Mouse (Mus musculus) hindbrain, embryonic 16.5 days (tissue): ENCODE data around the gene Hsd3b1. TPM values are rescaled to one million over a fixed set of nuclear protein-coding genes. Genes with fewer than 3 reads are reported as not detected.
"Not testable (repeated sequence)": the region's sequence is repeated elsewhere in the genome, so short reads cannot be mapped to it uniquely, and the experiment has no call there.

Source experiments
- ATAC-seq: fragments of 200-750 bp; cut with Nextera tagmentation; 2 replicates; pipeline ENCODE4 v1.8.0; 2017; ENCODE audit warnings: moderate TSS enrichment, moderate library complexity
- H3K27ac ChIP-seq: fragments of 300-500 bp; sonication (generic); 2 replicates; pipeline ENCODE4 v1.5.1; 2014; ENCODE audit warnings: low read depth, mild to moderate bottlenecking, control low read depth, low read length, moderate library complexity
- H3K27me3 ChIP-seq: fragments of 300-500 bp; sonication (generic); replicated peaks from 2 replicates; pipeline ENCODE4 v1.6.1; 2014; ENCODE audit warnings: low read length; ENCODE audit not compliant: control insufficient read depth, insufficient read depth
- H3K36me3 ChIP-seq: fragments of 300-500 bp; sonication (generic); 2 replicates; pipeline ENCODE4 v1.6.1; 2014; ENCODE audit warnings: mild to moderate bottlenecking, low read length, moderate library complexity, mixed read lengths; ENCODE audit not compliant: control insufficient read depth, insufficient read depth
- H3K4me1 ChIP-seq: fragments of 300-500 bp; sonication (generic); 2 replicates; pipeline ENCODE4 v1.6.1; 2014; ENCODE audit warnings: low read depth, low read length; ENCODE audit not compliant: control insufficient read depth, insufficient read depth
- H3K4me2 ChIP-seq: fragments of 300-500 bp; sonication (generic); 2 replicates; pipeline ENCODE4 v1.6.1; 2014; ENCODE audit warnings: mild to moderate bottlenecking, low read length, control low read depth, moderate library complexity
- H3K4me3 ChIP-seq: fragments of 300-500 bp; sonication (generic); 2 replicates; pipeline ENCODE4 v1.5.1; 2014; ENCODE audit warnings: mild to moderate bottlenecking, low read length, control low read depth, moderate library complexity
- H3K9ac ChIP-seq: fragments of 300-500 bp; sonication (generic); 2 replicates; pipeline ENCODE4 v1.6.1; 2014; ENCODE audit warnings: low read depth, mild to moderate bottlenecking, control low read depth, low read length, moderate library complexity
- H3K9me3 ChIP-seq: fragments of 300-500 bp; sonication (generic); 2 replicates; pipeline ENCODE4 v1.6.1; 2014; ENCODE audit warnings: mild to moderate bottlenecking, low read length, moderate library complexity; ENCODE audit not compliant: control insufficient read depth
- WGBS: fragments of 180-500 bp; shearing (Covaris S2); extraction: QIAGEN DNeasy Blood & Tissue Kit; methylation state at CpG from one replicate; pipeline ENCODE4 v1.1.7; 2014; 5-methylcytosine and 5-hydroxymethylcytosine counted together
- polyA plus RNA-seq: library from polyadenylated mRNA; unstranded; fragments of >200 nt; fragmentation: Nextera tagmentation; extraction: Ambion mirVana; gene quantifications from 2 replicates; pipeline ENCODE4 v1.2.1, GENCODE M21; 2015

Hsd3b1 gene
- polyA plus RNA-seq, 1 experiment from 2014 or later: not detected

- ATAC-seq: no peak
- H3K27me3 ChIP-seq: no peaks in the 10 kb centered on the region
- H3K36me3 ChIP-seq: no peaks in the 10 kb centered on the region
- H3K9me3 ChIP-seq: no peaks in the 10 kb centered on the region
- H3K9ac ChIP-seq: no peak within 1 kb of the TSS
- WGBS: 72% methylated on average over 6 of the region's 6 CpGs
- H3K27ac ChIP-seq: no peak within 1 kb of the TSS
- no peak within 1 kb of the TSS for H3K4me2 ChIP-seq
- no peaks in the 10 kb centered on the region for H3K4me1 ChIP-seq
- no peak within 1 kb of the TSS for H3K4me3 ChIP-seq
Observed at GRCm38 (mm10) chr3:98814101-98814670, 45.4 kb downstream of the Hsd3b1 start, which contains the start of gene Hsd3b6. Gene Hsd3b6 (minus strand): TSS chr3:98814443.

GRCm38 (mm10) chr3:98812653-98813052 is 46.9 kb downstream of the Hsd3b1 start:
- H3K27ac ChIP-seq, H3K4me2 ChIP-seq, H3K4me3 ChIP-seq, H3K9ac ChIP-seq, H3K4me1 ChIP-seq, H3K36me3 ChIP-seq, ATAC-seq, H3K27me3 ChIP-seq, H3K9me3 ChIP-seq: not testable (repeated sequence)
- 88% methylated on average over 5 of the region's 6 CpGs for whole genome bisulfite sequencing

GRCm38 (mm10) chr3:98805032-98805431 is 54.6 kb downstream of the Hsd3b1 start:
- 61% methylated on average over 3 of the region's 3 CpGs for WGBS
- H3K27ac ChIP-seq, H3K4me2 ChIP-seq, H3K9ac ChIP-seq, ATAC-seq, H3K9me3 ChIP-seq, H3K27me3 ChIP-seq, H3K36me3 ChIP-seq, H3K4me3 ChIP-seq, H3K4me1 ChIP-seq: not testable (repeated sequence)

Other genes with a start within 250 kb of the Hsd3b1 start
- gene Hsd3b5, start 229.5 kb downstream of the Hsd3b1 start, polyA plus RNA-seq: not detected in 2 replicates
- gene Hsd3b2, start 135.3 kb downstream of the Hsd3b1 start, polyA plus RNA-seq: not detected in 2 replicates
- 0.30 and 0.40 TPM in 2 replicates for gene Hsd3b3, start 96.7 kb downstream of the Hsd3b1 start, polyA plus RNA-seq
- gene Hsd3b6, start 45.4 kb downstream of the Hsd3b1 start, polyA plus RNA-seq: 0.19 and 0.40 TPM in 2 replicates
- gene Hao2, start 33.4 kb upstream of the Hsd3b1 start, polyA plus RNA-seq: not detected in 2 replicates